Mouse (Mus musculus) forebrain, embryonic 11.5 days (tissue): Measurements from ENCODE around the gene Zdhhc19. TPM values are rescaled to one million over a fixed set of nuclear protein-coding genes. Genes with fewer than 3 reads are reported as not detected.
A peak's percentile ranks its signal among the peaks of the same experiment; 100 is the strongest.

Source experiments
- ATAC-seq: fragments of 200-750 bp; cut with Nextera tagmentation; replicated peaks from 2 replicates; pipeline ENCODE4 v1.8.0; 2017; ENCODE audit warnings: moderate TSS enrichment; ENCODE audit not compliant: low FRiP score
- DNase-seq: peaks from one replicate; pipeline ENCODE4 v3.0.0-alpha.2; 2017; ENCODE audit warnings: low spot score
- H3K27ac ChIP-seq: fragments of 300-500 bp; sonication (generic); 2 replicates; pipeline ENCODE4 v1.5.1; 2014; ENCODE audit warnings: low read depth, low read length
- H3K27me3 ChIP-seq: fragments of 300-500 bp; sonication (generic); 2 replicates; pipeline ENCODE4 v1.6.1; 2014; ENCODE audit warnings: mild to moderate bottlenecking, low read length, mixed read lengths; ENCODE audit not compliant: control insufficient read depth, insufficient read depth
- H3K36me3 ChIP-seq: fragments of 300-500 bp; sonication (generic); 2 replicates; pipeline ENCODE4 v1.6.1; 2014; ENCODE audit warnings: mild to moderate bottlenecking, low read length, moderate library complexity, mixed read lengths; ENCODE audit not compliant: control insufficient read depth, insufficient read depth
- H3K4me1 ChIP-seq: fragments of 300-500 bp; sonication (generic); replicated peaks from 2 replicates; pipeline ENCODE4 v1.6.1; 2014; ENCODE audit warnings: low read length, mixed read lengths; ENCODE audit not compliant: control insufficient read depth, insufficient read depth
- H3K4me2 ChIP-seq: fragments of 300-500 bp; sonication (generic); 2 replicates; pipeline ENCODE4 v1.6.1; 2014; ENCODE audit warnings: low read depth, mild to moderate bottlenecking, low read length, moderate library complexity, mixed read lengths; ENCODE audit not compliant: severe bottlenecking
- H3K4me3 ChIP-seq: fragments of 300-500 bp; sonication (generic); 2 replicates; pipeline ENCODE4 v1.5.1; 2014; ENCODE audit warnings: low read depth, low read length
- H3K9ac ChIP-seq: fragments of 300-500 bp; sonication (generic); 2 replicates; pipeline ENCODE4 v1.6.1; 2014; ENCODE audit warnings: low read length
- H3K9me3 ChIP-seq: fragments of 300-500 bp; sonication (generic); 2 replicates; pipeline ENCODE4 v1.6.1; 2016; ENCODE audit warnings: low read length, mixed read lengths; ENCODE audit not compliant: control insufficient read depth
- WGBS: fragments of 180-500 bp; shearing (Covaris S2); extraction: QIAGEN DNeasy Blood & Tissue Kit; methylation state at CpG from one replicate; pipeline ENCODE4 v1.1.7; 2014; 5-methylcytosine and 5-hydroxymethylcytosine counted together
- polyA plus RNA-seq: library from polyadenylated mRNA; unstranded; fragments of >200 nt; fragmentation: Nextera tagmentation; extraction: Ambion mirVana; gene quantifications from 2 replicates; pipeline ENCODE4 v1.2.1, GENCODE M21; 2014

Gene Zdhhc19
- polyA plus RNA-seq, 1 experiment from 2014 or later, result not detected

GRCm38 (mm10) chr16:32457589-32458386 lies 38.3 kb upstream of the Zdhhc19 start:
- no peaks in the 10 kb centered on the region for H3K9me3 ChIP-seq
- H3K36me3 ChIP-seq, result no peaks in the 10 kb centered on the region; the same call in 1 of the 2 replicates
- ATAC-seq (no peak), DNase-seq (peak; percentile 50)
- no peak overlapping the region for H3K4me2 ChIP-seq
- 69% methylated on average over 10 of the region's 10 CpGs for WGBS
- H3K27ac ChIP-seq, result no peak overlapping the region
- no peak overlapping the region for H3K9ac ChIP-seq
- no peak overlapping the region for H3K4me3 ChIP-seq
- no peaks in the 10 kb centered on the region for H3K4me1 ChIP-seq
- no peaks in the 10 kb centered on the region for H3K27me3 ChIP-seq

- WGBS, result 61% methylated on average over 4 of the region's 4 CpGs
- Histone ChIP-seq H3K27ac (no peak overlapping the region), H3K4me2 (no peak overlapping the region), H3K36me3 (no peaks in the 10 kb centered on the region; the same call in 1 of the 2 replicates), H3K9ac (no peak overlapping the region), H3K4me3 (no peak overlapping the region), H3K9me3 (no peaks in the 10 kb centered on the region), H3K27me3 (no peaks in the 10 kb centered on the region), H3K4me1 (no peaks in the 10 kb centered on the region)
- DNase-seq (no peak), ATAC-seq (no peak)
Observed at GRCm38 (mm10) chr16:32460518-32460917, 35.5 kb upstream of the Zdhhc19 start.

DNA sequence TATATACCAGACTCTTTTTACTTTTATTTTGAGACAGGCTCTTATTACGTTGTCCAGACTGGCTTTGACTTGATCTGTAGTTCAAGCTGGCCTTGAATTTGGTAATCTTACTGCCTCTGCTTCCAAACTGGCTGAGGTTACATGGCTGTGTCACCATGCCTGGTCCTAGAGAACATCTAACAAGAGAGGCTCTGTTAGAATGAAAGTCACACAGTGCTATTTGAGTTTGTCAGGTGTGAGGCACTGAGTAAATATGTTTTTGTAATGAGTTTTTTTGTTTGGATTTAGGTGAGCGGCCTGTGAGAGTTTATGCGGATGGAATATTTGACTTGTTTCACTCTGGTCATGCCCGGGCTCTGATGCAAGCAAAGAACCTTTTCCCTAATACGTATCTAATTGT lies 34.4 kb upstream of the Zdhhc19 start:
- no peak for ATAC-seq
- Histone ChIP-seq H3K4me3 (no peak overlapping the region), H3K9ac (no peak overlapping the region), H3K36me3 (no peaks in the 10 kb centered on the region; the same call in 1 of the 2 replicates), H3K9me3 (no peaks in the 10 kb centered on the region), H3K4me2 (no peak overlapping the region), H3K4me1 (no peaks in the 10 kb centered on the region), H3K27ac (no peak overlapping the region), H3K27me3 (no peaks in the 10 kb centered on the region)
- no peak for DNase-seq
- 96% methylated on average over 5 of the region's 5 CpGs for WGBS

DNA sequence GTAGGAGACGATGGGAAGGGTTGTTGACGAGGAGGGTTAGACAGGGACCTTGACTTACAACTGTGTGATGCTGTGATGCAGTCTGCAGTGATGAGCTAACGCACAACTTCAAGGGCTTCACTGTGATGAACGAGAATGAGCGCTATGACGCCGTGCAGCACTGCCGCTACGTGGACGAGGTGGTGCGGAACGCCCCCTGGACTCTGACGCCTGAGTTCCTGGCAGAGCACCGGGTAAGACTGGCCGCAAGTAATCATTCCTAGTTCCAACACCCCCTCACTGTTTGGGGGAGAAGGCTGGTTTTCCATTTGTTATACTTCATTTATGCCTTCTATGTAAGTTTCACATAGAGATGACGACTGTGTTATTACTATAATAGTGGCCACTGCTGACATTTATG lies 33.1 kb upstream of the Zdhhc19 start:
- Histone ChIP-seq H3K9ac (no peak overlapping the region), H3K27ac (no peak overlapping the region), H3K9me3 (no peaks in the 10 kb centered on the region), H3K27me3 (no peaks in the 10 kb centered on the region), H3K4me3 (no peak overlapping the region), H3K36me3 (no peaks in the 10 kb centered on the region; the same call in 1 of the 2 replicates), H3K4me2 (no peak overlapping the region), H3K4me1 (no peaks in the 10 kb centered on the region)
- DNase-seq, result no peak
- 95% methylated on average over 16 of the region's 16 CpGs for WGBS
- no peak for ATAC-seq

DNA sequence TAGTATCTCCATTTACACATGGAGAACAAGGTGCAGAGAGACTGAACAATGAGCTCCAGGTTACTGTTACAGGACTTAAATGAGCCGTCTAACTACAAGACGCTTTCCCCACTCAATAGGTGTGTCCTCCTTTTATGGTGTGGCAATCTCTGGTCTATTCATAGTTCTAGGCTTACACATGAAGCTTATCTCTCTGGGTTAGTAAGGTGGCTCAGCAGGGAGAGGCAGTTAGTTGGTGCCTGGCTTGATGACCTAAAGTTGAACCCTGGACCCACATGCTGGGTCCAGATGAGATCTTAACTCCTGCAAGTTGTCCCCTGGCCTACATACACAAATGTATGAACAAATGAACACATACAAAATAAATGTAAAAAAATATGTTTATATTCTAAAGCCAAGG lies 32.6 kb upstream of the Zdhhc19 start:
- Histone ChIP-seq H3K36me3 (no peaks in the 10 kb centered on the region; the same call in 1 of the 2 replicates), H3K27ac (no peak overlapping the region)
- ATAC-seq, result no peak

GRCm38 (mm10) chr16:32464908-32465307 lies 31.2 kb upstream of the Zdhhc19 start:
- no peak overlapping the region for H3K27ac ChIP-seq
- H3K27me3 ChIP-seq, result no peaks in the 10 kb centered on the region
- 0% methylated on average over 1 of the region's 1 CpGs for WGBS
- no peak overlapping the region for H3K4me2 ChIP-seq
- H3K9ac ChIP-seq, result no peak overlapping the region
- no peak overlapping the region for H3K4me3 ChIP-seq
- DNase-seq (no peak), ATAC-seq (no peak)
- H3K36me3 ChIP-seq, result no peaks in the 10 kb centered on the region; the same call in 1 of the 2 replicates
- H3K9me3 ChIP-seq, result no peaks in the 10 kb centered on the region
- no peaks in the 10 kb centered on the region for H3K4me1 ChIP-seq

More for the DNA sequence above, 32.6 kb upstream of the Zdhhc19 start:
- Histone ChIP-seq H3K9ac (no peak overlapping the region), H3K27me3 (no peaks in the 10 kb centered on the region), H3K4me2 (no peak overlapping the region), H3K4me1 (no peaks in the 10 kb centered on the region), H3K4me3 (no peak overlapping the region), H3K9me3 (no peaks in the 10 kb centered on the region)
- no peak for DNase-seq
- WGBS, result 97% methylated on average over 2 of the region's 2 CpGs

DNA sequence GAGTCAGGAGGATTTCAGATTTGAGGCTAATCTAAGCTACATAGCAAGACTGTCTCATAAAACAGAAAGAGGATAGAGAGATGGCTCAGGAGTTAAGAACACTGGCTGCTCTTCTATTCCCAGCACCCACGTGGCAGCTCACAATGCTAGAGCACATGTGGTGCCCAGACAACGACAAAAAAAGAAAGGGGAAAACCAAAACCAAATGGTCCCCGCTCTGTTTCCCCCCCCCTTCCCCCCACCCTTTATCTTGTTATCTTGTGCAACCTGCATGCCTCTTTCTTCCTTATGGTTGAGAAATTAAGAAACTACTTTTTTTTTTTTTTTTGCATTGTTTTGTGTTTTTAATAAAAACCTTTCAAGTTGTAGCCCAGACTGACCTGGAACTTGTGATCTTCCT lies 27.6 kb upstream of the Zdhhc19 start:
- Histone ChIP-seq H3K4me1 (no peaks in the 10 kb centered on the region; the same call in 1 of the 2 replicates), H3K27me3 (no peaks in the 10 kb centered on the region), H3K4me3 (no peak overlapping the region), H3K4me2 (no peak overlapping the region), H3K27ac (no peak overlapping the region), H3K36me3 (no peaks in the 10 kb centered on the region), H3K9ac (no peak overlapping the region), H3K9me3 (no peaks in the 10 kb centered on the region)
- 90% methylated on average over 3 of the region's 3 CpGs for WGBS
- DNase-seq (no peak), ATAC-seq (no peak)

DNA sequence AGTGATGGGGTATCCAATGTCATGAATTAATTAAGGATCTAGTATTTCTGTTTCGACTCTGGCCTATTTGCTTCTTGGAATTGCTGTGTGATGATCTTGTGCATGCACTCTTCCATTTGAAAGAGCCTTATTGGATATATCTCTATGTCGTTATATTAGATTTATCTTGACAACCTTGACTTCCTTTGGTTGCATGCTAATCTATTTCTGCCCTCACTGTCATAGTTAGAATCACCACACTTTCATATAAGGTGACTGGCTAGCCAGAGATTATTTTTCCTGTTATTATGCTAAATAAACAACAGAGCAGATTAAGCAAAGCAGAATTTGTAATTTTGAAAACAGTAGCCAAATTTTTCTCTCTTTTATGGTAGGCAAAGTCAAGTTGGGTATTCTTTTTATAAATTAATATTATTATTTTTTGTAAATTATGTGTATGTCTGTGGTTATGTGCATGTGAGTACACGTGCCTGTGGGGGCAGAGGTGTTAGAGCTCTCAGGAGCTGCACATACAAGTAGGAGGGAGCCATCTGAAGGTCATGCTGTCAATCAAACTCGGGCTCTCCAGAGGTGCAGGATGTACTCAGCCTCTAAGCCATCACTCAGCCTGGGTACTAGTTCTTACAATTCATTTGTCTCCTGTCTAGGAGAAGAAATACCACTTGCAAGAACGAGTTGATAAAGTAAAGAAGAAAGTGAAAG lies 26.5 kb upstream of the Zdhhc19 start:
- H3K4me2 ChIP-seq, result no peak overlapping the region
- H3K27me3 ChIP-seq, result no peaks in the 10 kb centered on the region
- H3K27ac ChIP-seq, result no peak overlapping the region
- no peaks in the 10 kb centered on the region; the same call in 1 of the 2 replicates for H3K4me1 ChIP-seq
- no peak overlapping the region for H3K4me3 ChIP-seq
- ATAC-seq (no peak), DNase-seq (no peak)
- H3K9me3 ChIP-seq, result no peaks in the 10 kb centered on the region
- 86% methylated on average over 5 of the region's 5 CpGs for WGBS
- no peak overlapping the region for H3K9ac ChIP-seq
- H3K36me3 ChIP-seq, result no peaks in the 10 kb centered on the region
